Mouse (Mus musculus) heart, postnatal 10 days (tissue): ENCODE results near the gene Rere. TPM values are rescaled to one million over a fixed set of nuclear protein-coding genes. Genes with fewer than 3 reads are reported as not detected.
"Not testable (repeated sequence)": the region's sequence is repeated elsewhere in the genome, so short reads cannot be mapped to it uniquely, and the experiment has no call there.

Experiments used
- DNase-seq, 2 experiments: peaks; one replicate each; pipeline ENCODE4 v3.0.0; 2021
- intact Hi-C: fragments of 180-260 bp; cut with DNase I; formaldehyde crosslinking; loops from one replicate; pipeline ENCODE4 v1.15.1; 2025
- total RNA-seq, 2 experiments: library from RNA; stranded (reverse); gene quantifications; 2 replicates each; pipeline ENCODE4 v1.2.3; 2021

Gene Rere
- total RNA-seq, 2 experiments from 2014 or later = 62.1 to 68.0 TPM

- intact Hi-C loops = no loop called here
Measured at GRCm38 (mm10) chr4:150487109-150487508, 205.7 kb downstream of the Rere start.

GRCm38 (mm10) chr4:150488096-150488748 is 206.8 kb downstream of the Rere start:
- intact Hi-C loops = no loop called here

More at GRCm38 (mm10) chr4:150487109-150487508, 205.7 kb downstream of the Rere start:
- DNase-seq = no peak

GRCm38 (mm10) chr4:150488767-150489166 is 207.3 kb downstream of the Rere start:
- no peak for DNase-seq
- intact Hi-C loops = no loop called here

More at GRCm38 (mm10) chr4:150488096-150488748, 206.8 kb downstream of the Rere start:
- DNase-seq = peak; percentile 88 to 89

GRCm38 (mm10) chr4:150490050-150490449 is 208.6 kb downstream of the Rere start:
- no peak for DNase-seq
- intact Hi-C loops = no loop called here

- no peak for DNase-seq
- intact Hi-C loops = no loop called here
Measured at GRCm38 (mm10) chr4:150491710-150492109, 210.3 kb downstream of the Rere start.

- DNase-seq = no peak
- intact Hi-C loops = no loop called here
Measured at GRCm38 (mm10) chr4:150493258-150493937, 212.0 kb downstream of the Rere start.

GRCm38 (mm10) chr4:150493938-150494330 is 212.5 kb downstream of the Rere start:
- intact Hi-C loops, DNase-seq: not testable (repeated sequence)

- DNase-seq = peak; percentile 26 to 39
- intact Hi-C loops = no loop called here
Measured at GRCm38 (mm10) chr4:150495568-150495967, 214.1 kb downstream of the Rere start.

GRCm38 (mm10) chr4:150504304-150505021 is 223.0 kb downstream of the Rere start:
- no peak for DNase-seq
- intact Hi-C loops = no loop called here

GRCm38 (mm10) chr4:150509026-150509712 is 227.7 kb downstream of the Rere start:
- intact Hi-C loops = no loop called here
- no peak for DNase-seq

GRCm38 (mm10) chr4:150510036-150510435 is 228.6 kb downstream of the Rere start:
- no peak for DNase-seq
- intact Hi-C loops = no loop called here

GRCm38 (mm10) chr4:150513387-150513786 is 231.9 kb downstream of the Rere start:
- DNase-seq, intact Hi-C loops: not testable (repeated sequence)

- DNase-seq = no peak
- intact Hi-C loops = no loop called here
Measured at GRCm38 (mm10) chr4:150516201-150516600, 234.8 kb downstream of the Rere start.

- DNase-seq = no peak
Measured at GRCm38 (mm10) chr4:150517381-150517780, 235.9 kb downstream of the Rere start.

GRCm38 (mm10) chr4:150518826-150519225 is 237.4 kb downstream of the Rere start:
- intact Hi-C loops = no loop called here
- no peak for DNase-seq

More at GRCm38 (mm10) chr4:150517381-150517780, 235.9 kb downstream of the Rere start:
- intact Hi-C loops = no loop called here

GRCm38 (mm10) chr4:150520069-150520468 is 238.6 kb downstream of the Rere start:
- intact Hi-C loops = no loop called here
- no peak for DNase-seq

- intact Hi-C loops = no loop called here
- DNase-seq = no peak
Measured at GRCm38 (mm10) chr4:150522425-150522824, 241.0 kb downstream of the Rere start.

GRCm38 (mm10) chr4:150523351-150523750 is 241.9 kb downstream of the Rere start:
- no peak for DNase-seq
- intact Hi-C loops = no loop called here

GRCm38 (mm10) chr4:150526269-150526668 is 244.8 kb downstream of the Rere start:
- intact Hi-C loops = no loop called here

GRCm38 (mm10) chr4:150528426-150528825 is 247.0 kb downstream of the Rere start:
- no peak for DNase-seq
- intact Hi-C loops = no loop called here

More at GRCm38 (mm10) chr4:150526269-150526668, 244.8 kb downstream of the Rere start:
- no peak for DNase-seq

- intact Hi-C loops = no loop called here
Measured at GRCm38 (mm10) chr4:150528846-150529245, 247.4 kb downstream of the Rere start.

More at GRCm38 (mm10) chr4:150528846-150529245, 247.4 kb downstream of the Rere start:
- no peak for DNase-seq
